Mouse (Mus musculus): Measurements from ENCODE around the gene Cbx4.
A peak's percentile ranks its signal among the peaks of the same experiment; 100 is the strongest.

Cbx4 gene

GRCm38 (mm10) chr11:119041750-119042465 is 44.1 kb downstream of the Cbx4 start:
- no peak for DNase-seq (ENCODE audit: low spot score in 2 of 2)

- DNase-seq (ENCODE audit: low spot score in 2 of 2), result no peak
Measured at GRCm38 (mm10) chr11:119041325-119041716, 44.7 kb downstream of the Cbx4 start.

GRCm38 (mm10) chr11:119040600-119041324 is 45.3 kb downstream of the Cbx4 start, which contains the start of gene Cbx8:
Gene Cbx8, minus strand, starts transcription at chr11:119040969.
- DNase-seq (ENCODE audit: low spot score in 2 of 2), result peak; percentile 99

GRCm38 (mm10) chr11:119039732-119040512 is 46.1 kb downstream of the Cbx4 start:
- DNase-seq (ENCODE audit: low spot score in 2 of 2), result no peak

GRCm38 (mm10) chr11:119038744-119039484 is 47.1 kb downstream of the Cbx4 start:
- no peak for DNase-seq (ENCODE audit: low spot score in 2 of 2)

GRCm38 (mm10) chr11:119037780-119038401 is 48.1 kb downstream of the Cbx4 start:
- no peak for DNase-seq (ENCODE audit: low spot score in 2 of 2)

GRCm38 (mm10) chr11:119036934-119037779 is 48.9 kb downstream of the Cbx4 start:
- DNase-seq (ENCODE audit: low spot score in 2 of 2), result no peak

GRCm38 (mm10) chr11:119036447-119036846 is 49.6 kb downstream of the Cbx4 start:
- DNase-seq (ENCODE audit: low spot score in 2 of 2), result no peak

GRCm38 (mm10) chr11:119035686-119036165 is 50.3 kb downstream of the Cbx4 start:
- DNase-seq (ENCODE audit: low spot score in 2 of 2), result no peak

GRCm38 (mm10) chr11:119035094-119035685 is 50.8 kb downstream of the Cbx4 start:
- no peak for DNase-seq (ENCODE audit: low spot score in 2 of 2)

GRCm38 (mm10) chr11:119034635-119035034 is 51.4 kb downstream of the Cbx4 start:
- DNase-seq (ENCODE audit: low spot score in 2 of 2), result no peak

GRCm38 (mm10) chr11:119033874-119034558 is 52.0 kb downstream of the Cbx4 start:
- peak; percentile 72 to 80 for DNase-seq (ENCODE audit: low spot score in 2 of 2)
